Mouse (Mus musculus) lung, postnatal 36 days (tissue): ENCODE results near the gene Aebp2.
"Not testable (repeated sequence)": the region's sequence is repeated elsewhere in the genome, so short reads cannot be mapped to it uniquely, and the experiment has no call there.

Experiments used
- DNase-seq: peaks from one replicate; pipeline ENCODE4 v3.0.0; 2022; ENCODE audit warnings: mixed read lengths

Aebp2 gene

GRCm38 (mm10) chr6:140656991-140657390 lies 34.5 kb downstream of the Aebp2 start:
- no peak for DNase-seq

GRCm38 (mm10) chr6:140657920-140658522 lies 35.6 kb downstream of the Aebp2 start:
- no peak for DNase-seq

- DNase-seq, result no peak
These were observed 38.6 kb downstream of the Aebp2 start for GRCm38 (mm10) chr6:140661111-140661510.

GRCm38 (mm10) chr6:140661777-140662176 lies 39.3 kb downstream of the Aebp2 start:
- no peak for DNase-seq

GRCm38 (mm10) chr6:140662290-140662689 lies 39.8 kb downstream of the Aebp2 start:
- DNase-seq, result peak; percentile 14

- DNase-seq, result not testable (repeated sequence)
These were observed 40.2 kb downstream of the Aebp2 start for GRCm38 (mm10) chr6:140662697-140663096.

GRCm38 (mm10) chr6:140664611-140665010 lies 42.1 kb downstream of the Aebp2 start:
- DNase-seq, result no peak

- peak; percentile 62 for DNase-seq
These were observed 44.2 kb downstream of the Aebp2 start for GRCm38 (mm10) chr6:140666486-140667240.

GRCm38 (mm10) chr6:140667289-140667906 lies 44.9 kb downstream of the Aebp2 start:
- DNase-seq, result no peak

GRCm38 (mm10) chr6:140674414-140674813 lies 52.0 kb downstream of the Aebp2 start:
- DNase-seq, result no peak

GRCm38 (mm10) chr6:140676094-140676493 lies 53.6 kb downstream of the Aebp2 start:
- no peak for DNase-seq

- no peak for DNase-seq
These were observed 54.6 kb downstream of the Aebp2 start for GRCm38 (mm10) chr6:140677041-140677440.

GRCm38 (mm10) chr6:140677960-140678359 lies 55.5 kb downstream of the Aebp2 start:
- no peak for DNase-seq

GRCm38 (mm10) chr6:140678658-140679271 lies 56.3 kb downstream of the Aebp2 start:
- DNase-seq, result peak; percentile 53

GRCm38 (mm10) chr6:140680713-140681112 lies 58.2 kb downstream of the Aebp2 start:
- no peak for DNase-seq

GRCm38 (mm10) chr6:140682829-140683228 lies 60.4 kb downstream of the Aebp2 start:
- no peak for DNase-seq

- DNase-seq, result no peak
These were observed 61.9 kb downstream of the Aebp2 start for GRCm38 (mm10) chr6:140684403-140684802.

GRCm38 (mm10) chr6:140689617-140690404 lies 67.3 kb downstream of the Aebp2 start:
- peak; percentile 15 for DNase-seq

- DNase-seq, result no peak
These were observed 69.7 kb downstream of the Aebp2 start for GRCm38 (mm10) chr6:140692160-140692559.

- no peak for DNase-seq
These were observed 73.9 kb downstream of the Aebp2 start for GRCm38 (mm10) chr6:140696192-140696879.

- DNase-seq, result peak; percentile 52
These were observed 75.5 kb downstream of the Aebp2 start for GRCm38 (mm10) chr6:140697994-140698393.

- no peak for DNase-seq
These were observed 76.1 kb downstream of the Aebp2 start for GRCm38 (mm10) chr6:140698596-140698995.
